Mouse (Mus musculus): ENCODE measurements at regions not wholly inside any gene's neighbourhood (a gene's known extent, or its start where the extent isn't known, plus 50 kb on each side); places are given as distances from the start of the nearest gene placed in this dataset.

DNA sequence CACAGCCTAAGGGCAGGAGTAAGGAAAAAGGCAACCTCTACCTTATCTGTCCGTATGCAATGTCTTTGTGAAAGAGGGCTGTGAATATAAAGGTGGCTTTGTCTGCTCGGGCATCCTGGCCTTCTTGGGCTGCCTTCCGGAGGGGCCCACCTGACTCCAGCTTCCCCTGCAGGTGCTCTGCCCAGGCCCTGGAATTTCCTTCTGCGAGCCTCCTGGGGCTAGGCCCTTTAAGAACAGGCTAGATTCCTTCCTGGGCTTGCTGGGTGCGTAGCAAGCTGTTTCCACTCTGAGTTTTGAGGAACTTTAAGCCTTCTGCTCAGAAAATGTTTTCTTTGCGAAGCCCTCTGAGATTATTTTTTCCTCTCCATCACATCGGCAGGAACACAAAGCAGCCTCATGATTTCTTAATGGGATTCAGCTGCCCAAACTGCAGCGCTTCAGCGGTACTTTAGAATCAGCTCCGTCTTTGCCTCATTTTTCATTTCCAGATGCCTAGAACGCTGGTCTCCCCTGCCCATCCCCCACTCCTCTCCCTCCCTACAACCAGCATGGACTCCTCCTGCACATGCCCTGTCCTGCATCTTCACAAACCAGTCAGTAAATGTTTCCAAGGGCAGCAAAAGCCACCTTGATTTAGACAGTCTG is 72.9 kb upstream of the Frmd6 start:
- no peak for ATAC-seq (ENCODE audit: low read depth)
- no peak overlapping the region for H3K4me2 ChIP-seq (ENCODE audit: low read depth, low read length)
- no peaks in the 10 kb centered on the region for H3K36me3 ChIP-seq (ENCODE audit: control insufficient read depth, insufficient read depth, low read length)
- 27% methylated on average over 11 of the region's 11 CpGs for WGBS
- H3K27me3 ChIP-seq (ENCODE audit: control insufficient read depth, insufficient read depth, low read length): no peaks in the 10 kb centered on the region
- no peaks in the 10 kb centered on the region for H3K9me3 ChIP-seq (ENCODE audit: control insufficient read depth, low read length)
- H3K27ac ChIP-seq (ENCODE audit: low read depth, low read length): peak overlapping the region; percentile 35; the same call in 1 of the 2 replicates
- 0 out of 2 replicates have a peak, but pooled peaks cover 8% of the 10 kb centered on the region for H3K4me1 ChIP-seq (ENCODE audit: control insufficient read depth, insufficient read depth, low read length)
- H3K4me3 ChIP-seq (ENCODE audit: low read depth, low read length): no peak overlapping the region
- H3K9ac ChIP-seq (replicated peaks; ENCODE audit: low read depth, low read length): no peak overlapping the region

DNA sequence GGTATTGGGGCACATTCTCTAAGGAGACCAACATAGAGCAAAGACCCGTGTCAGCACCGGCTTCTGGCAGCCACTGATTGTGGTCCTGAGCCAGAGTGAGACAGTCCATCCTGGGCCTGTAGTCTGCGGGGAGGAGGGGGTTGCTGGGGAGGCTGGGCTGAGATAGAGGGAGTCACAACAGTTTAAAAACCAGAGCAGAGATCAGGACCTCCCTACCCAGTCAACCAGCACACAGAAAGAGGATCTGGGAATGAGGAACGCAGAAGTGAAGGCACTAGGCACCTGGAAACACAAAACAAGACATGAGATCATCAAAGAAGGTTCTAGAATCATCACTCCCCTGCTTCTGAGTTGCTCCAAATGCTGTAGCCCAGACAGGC is 72.4 kb upstream of the Frmd6 start:
- Histone ChIP-seq H3K9me3 (ENCODE audit: control insufficient read depth, low read length) (no peaks in the 10 kb centered on the region), H3K4me3 (ENCODE audit: low read depth, low read length) (no peak overlapping the region), H3K27me3 (ENCODE audit: control insufficient read depth, insufficient read depth, low read length) (no peaks in the 10 kb centered on the region), H3K36me3 (ENCODE audit: control insufficient read depth, insufficient read depth, low read length) (no peaks in the 10 kb centered on the region), H3K9ac (replicated peaks; ENCODE audit: low read depth, low read length) (no peak overlapping the region), H3K4me2 (ENCODE audit: low read depth, low read length) (no peak overlapping the region), H3K4me1 (ENCODE audit: control insufficient read depth, insufficient read depth, low read length) (0 out of 2 replicates have a peak, but pooled peaks cover 8% of the 10 kb centered on the region), H3K27ac (ENCODE audit: low read depth, low read length) (peak overlapping the region; percentile 35; the same call in 1 of the 2 replicates)
- no peak for ATAC-seq (ENCODE audit: low read depth)
- WGBS: 78% methylated on average over 4 of the region's 4 CpGs

DNA sequence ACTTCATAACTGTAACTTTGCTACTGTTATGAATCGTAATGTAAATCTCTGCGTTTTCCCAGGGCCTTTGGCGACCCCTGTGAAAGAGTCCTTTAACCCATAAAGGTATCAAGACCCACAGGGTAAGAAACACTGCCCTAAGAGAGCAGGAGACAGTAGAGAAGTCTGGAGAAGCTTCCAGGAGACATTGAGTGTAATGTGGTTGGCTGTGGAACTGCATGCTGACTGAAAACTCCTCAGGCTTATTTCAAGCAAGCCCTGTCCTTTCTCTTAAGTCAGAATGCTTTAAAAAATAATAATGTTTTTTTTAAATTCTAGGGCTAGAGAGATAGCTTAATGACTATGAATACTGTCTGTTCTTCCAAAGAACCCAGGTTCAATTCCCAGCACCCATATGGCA is 71.9 kb upstream of the Frmd6 start:
- no peak overlapping the region for H3K4me2 ChIP-seq (ENCODE audit: low read depth, low read length)

DNA sequence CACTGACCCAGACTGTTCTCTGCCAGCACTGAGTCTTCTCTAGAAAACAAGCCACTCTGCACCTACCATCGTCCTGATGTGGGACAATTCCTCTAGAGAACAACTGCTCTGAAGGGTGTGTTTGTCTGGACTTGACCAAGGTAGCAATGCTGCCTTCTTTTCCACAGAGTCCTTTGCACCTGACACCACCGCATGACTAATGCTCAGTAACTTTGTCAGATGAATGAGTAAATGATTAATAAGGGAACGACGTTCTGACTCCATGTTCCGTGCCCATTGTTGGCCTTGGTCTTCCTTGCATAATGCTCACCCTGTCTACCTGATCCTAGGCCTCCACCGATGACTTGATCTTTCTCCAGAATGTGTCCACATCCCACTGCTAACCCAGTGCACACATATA is 67.2 kb upstream of the Frmd6 start:
- no peaks in the 10 kb centered on the region for H3K36me3 ChIP-seq (ENCODE audit: control insufficient read depth, insufficient read depth, low read length)
- H3K4me2 ChIP-seq (ENCODE audit: low read depth, low read length): no peak overlapping the region
- no peak overlapping the region for H3K4me3 ChIP-seq (ENCODE audit: low read depth, low read length)
- no peak overlapping the region for H3K27ac ChIP-seq (ENCODE audit: low read depth, low read length)
- ATAC-seq (ENCODE audit: low read depth): no peak
- H3K9ac ChIP-seq (replicated peaks; ENCODE audit: low read depth, low read length): no peak overlapping the region
- no peaks in the 10 kb centered on the region for H3K27me3 ChIP-seq (ENCODE audit: control insufficient read depth, insufficient read depth, low read length)
- H3K9me3 ChIP-seq (ENCODE audit: control insufficient read depth, low read length): no peaks in the 10 kb centered on the region
- WGBS: 97% methylated on average over 6 of the region's 6 CpGs
- H3K4me1 ChIP-seq (ENCODE audit: control insufficient read depth, insufficient read depth, low read length): no peaks in the 10 kb centered on the region

More for the DNA sequence above, 71.9 kb upstream of the Frmd6 start:
- no peak for ATAC-seq (ENCODE audit: low read depth)
- Histone ChIP-seq H3K27me3 (ENCODE audit: control insufficient read depth, insufficient read depth, low read length) (no peaks in the 10 kb centered on the region), H3K36me3 (ENCODE audit: control insufficient read depth, insufficient read depth, low read length) (no peaks in the 10 kb centered on the region), H3K9me3 (ENCODE audit: control insufficient read depth, low read length) (no peaks in the 10 kb centered on the region), H3K4me3 (ENCODE audit: low read depth, low read length) (no peak overlapping the region), H3K4me1 (ENCODE audit: control insufficient read depth, insufficient read depth, low read length) (0 out of 2 replicates have a peak, but pooled peaks cover 8% of the 10 kb centered on the region), H3K27ac (ENCODE audit: low read depth, low read length) (no peak overlapping the region), H3K9ac (replicated peaks; ENCODE audit: low read depth, low read length) (no peak overlapping the region)
- 87% methylated on average over 3 of the region's 3 CpGs for WGBS

DNA sequence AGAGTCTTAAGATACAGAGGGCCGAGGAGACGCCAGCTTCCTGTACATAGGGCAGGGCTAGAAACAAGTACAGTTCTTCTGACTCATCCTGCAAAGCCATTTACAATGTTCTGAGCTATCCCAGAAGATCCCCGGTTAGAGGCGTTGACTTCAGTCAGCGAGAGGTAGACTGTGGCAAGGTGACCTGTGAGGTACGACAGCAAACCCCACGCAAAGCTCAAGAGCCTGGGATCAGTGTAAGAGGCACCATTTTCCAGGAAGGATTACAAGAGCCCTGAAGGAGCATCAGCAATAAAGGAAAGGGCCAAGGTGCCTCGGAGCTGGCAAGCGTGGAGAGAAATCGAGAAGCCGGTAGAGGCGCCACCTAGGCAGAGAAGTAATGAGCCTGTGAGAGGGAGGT is 61.8 kb upstream of the Frmd6 start:
- Histone ChIP-seq H3K4me1 (ENCODE audit: control insufficient read depth, insufficient read depth, low read length) (no peaks in the 10 kb centered on the region), H3K27me3 (ENCODE audit: control insufficient read depth, insufficient read depth, low read length) (no peaks in the 10 kb centered on the region), H3K27ac (ENCODE audit: low read depth, low read length) (no peak overlapping the region), H3K4me2 (ENCODE audit: low read depth, low read length) (no peak overlapping the region), H3K36me3 (ENCODE audit: control insufficient read depth, insufficient read depth, low read length) (no peaks in the 10 kb centered on the region), H3K9me3 (ENCODE audit: control insufficient read depth, low read length) (no peaks in the 10 kb centered on the region), H3K4me3 (ENCODE audit: low read depth, low read length) (no peak overlapping the region), H3K9ac (replicated peaks; ENCODE audit: low read depth, low read length) (no peak overlapping the region)
- ATAC-seq (ENCODE audit: low read depth): no peak
- whole genome bisulfite sequencing: 92% methylated on average over 12 of the region's 12 CpGs

DNA sequence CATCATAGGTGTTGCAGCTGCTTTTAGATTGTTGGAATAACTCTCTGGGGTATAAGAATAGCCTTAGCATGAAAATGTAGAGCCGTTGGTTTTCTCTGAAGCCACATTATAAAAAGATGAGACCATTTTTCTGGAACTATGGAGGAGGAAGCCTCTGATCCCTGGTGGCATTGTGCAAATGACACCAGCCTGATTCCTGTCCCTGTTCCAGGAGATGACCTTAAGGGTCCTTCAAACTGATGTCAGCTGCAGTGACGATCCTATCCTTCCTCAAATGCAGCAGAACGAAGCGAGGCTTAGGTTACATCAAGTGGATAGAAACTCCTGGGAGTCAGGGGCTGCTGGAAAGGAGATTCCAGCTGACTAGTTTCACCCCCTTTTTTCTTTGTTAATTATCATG is 59.0 kb upstream of the Frmd6 start:
- Histone ChIP-seq H3K4me1 (ENCODE audit: control insufficient read depth, insufficient read depth, low read length) (no peaks in the 10 kb centered on the region), H3K36me3 (ENCODE audit: control insufficient read depth, insufficient read depth, low read length) (no peaks in the 10 kb centered on the region), H3K9me3 (ENCODE audit: control insufficient read depth, low read length) (no peaks in the 10 kb centered on the region), H3K27ac (ENCODE audit: low read depth, low read length) (no peak overlapping the region), H3K4me2 (ENCODE audit: low read depth, low read length) (no peak overlapping the region), H3K4me3 (ENCODE audit: low read depth, low read length) (no peak overlapping the region), H3K9ac (replicated peaks; ENCODE audit: low read depth, low read length) (no peak overlapping the region), H3K27me3 (ENCODE audit: control insufficient read depth, insufficient read depth, low read length) (no peaks in the 10 kb centered on the region)
- 90% methylated on average over 4 of the region's 4 CpGs for WGBS
- no peak for ATAC-seq (ENCODE audit: low read depth)

DNA sequence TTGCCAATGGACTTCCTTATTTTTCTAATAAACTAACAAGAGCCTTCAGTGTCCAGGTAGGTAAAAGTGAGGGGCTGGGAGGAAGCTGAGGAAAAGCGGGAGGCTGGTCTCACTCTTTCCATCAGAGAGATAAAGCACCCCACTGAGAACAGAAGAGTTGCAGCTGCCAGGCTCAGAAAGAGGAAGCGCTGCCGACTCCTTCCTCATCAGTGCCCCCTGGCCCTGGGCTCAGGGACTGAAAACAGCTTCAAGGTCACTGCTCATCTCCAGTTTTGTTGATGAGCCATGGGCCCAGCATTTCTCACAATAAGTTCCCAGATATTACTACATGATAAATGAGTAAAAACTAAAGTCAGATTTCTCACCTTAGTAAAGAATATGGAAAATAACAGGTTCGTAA is 57.4 kb upstream of the Frmd6 start:
- no peaks in the 10 kb centered on the region for H3K36me3 ChIP-seq (ENCODE audit: control insufficient read depth, insufficient read depth, low read length)
- no peak overlapping the region for H3K4me2 ChIP-seq (ENCODE audit: low read depth, low read length)
- ATAC-seq (ENCODE audit: low read depth): no peak
- H3K4me1 ChIP-seq (ENCODE audit: control insufficient read depth, insufficient read depth, low read length): no peaks in the 10 kb centered on the region
- H3K27ac ChIP-seq (ENCODE audit: low read depth, low read length): no peak overlapping the region
- no peaks in the 10 kb centered on the region for H3K27me3 ChIP-seq (ENCODE audit: control insufficient read depth, insufficient read depth, low read length)
- no peaks in the 10 kb centered on the region for H3K9me3 ChIP-seq (ENCODE audit: control insufficient read depth, low read length)
- 44% methylated on average over 4 of the region's 4 CpGs for WGBS
- no peak overlapping the region for H3K4me3 ChIP-seq (ENCODE audit: low read depth, low read length)
- no peak overlapping the region for H3K9ac ChIP-seq (replicated peaks; ENCODE audit: low read depth, low read length)

DNA sequence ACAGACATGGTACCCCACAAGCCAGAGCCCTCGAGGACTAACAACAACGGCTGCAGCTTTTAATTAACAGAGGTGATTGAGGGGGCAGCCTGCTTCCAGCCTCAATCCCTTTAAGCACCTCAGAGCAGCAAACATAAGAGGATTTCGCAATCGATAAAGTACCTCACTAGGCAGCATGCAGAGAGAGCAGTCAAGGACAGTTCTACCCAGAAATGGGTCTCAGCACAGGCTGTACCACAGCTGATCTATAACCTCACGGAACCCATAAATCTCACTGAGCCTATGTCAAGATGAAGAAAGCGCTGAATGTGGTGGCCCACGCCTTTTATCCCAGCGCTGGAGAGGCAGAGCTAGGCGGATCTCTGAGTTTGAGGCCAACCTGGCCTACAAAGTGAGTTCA is 56.6 kb upstream of the Frmd6 start:
- Histone ChIP-seq H3K4me3 (ENCODE audit: low read depth, low read length) (no peak overlapping the region), H3K9ac (replicated peaks; ENCODE audit: low read depth, low read length) (no peak overlapping the region), H3K4me2 (ENCODE audit: low read depth, low read length) (no peak overlapping the region), H3K27ac (ENCODE audit: low read depth, low read length) (no peak overlapping the region), H3K36me3 (ENCODE audit: control insufficient read depth, insufficient read depth, low read length) (no peaks in the 10 kb centered on the region), H3K4me1 (ENCODE audit: control insufficient read depth, insufficient read depth, low read length) (no peaks in the 10 kb centered on the region), H3K27me3 (ENCODE audit: control insufficient read depth, insufficient read depth, low read length) (no peaks in the 10 kb centered on the region), H3K9me3 (ENCODE audit: control insufficient read depth, low read length) (no peaks in the 10 kb centered on the region)
- ATAC-seq (ENCODE audit: low read depth): no peak
- 82% methylated on average over 9 of the region's 9 CpGs for WGBS

DNA sequence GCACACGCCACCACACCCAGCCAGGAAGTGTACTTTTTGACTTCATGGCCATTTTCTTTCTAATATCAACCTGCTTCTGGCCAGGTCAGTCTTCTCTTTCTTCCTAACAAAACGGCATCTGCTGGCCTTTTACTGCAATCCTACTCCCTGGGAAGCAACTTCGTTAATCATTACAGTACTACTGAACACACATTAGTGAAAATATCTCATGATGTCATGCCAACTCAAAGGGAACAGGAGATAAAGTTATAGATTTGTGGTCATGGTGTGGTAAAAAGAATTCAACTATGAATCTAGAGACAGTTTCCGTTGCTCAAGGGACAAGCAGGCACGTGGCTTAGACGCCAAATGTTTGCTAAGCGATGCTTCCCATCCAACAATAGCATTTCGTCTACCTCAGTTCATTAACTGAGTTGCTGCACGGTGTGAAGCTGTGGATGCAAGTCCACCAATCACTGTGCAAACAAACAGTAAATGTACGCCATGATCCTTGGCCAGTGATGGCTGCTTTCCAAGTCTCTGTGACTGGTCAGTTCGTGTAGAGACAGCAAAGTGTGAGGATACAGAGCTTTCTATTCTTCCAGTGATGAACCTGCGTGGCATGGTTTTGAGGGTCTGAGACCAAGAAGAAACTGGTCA is 55.7 kb upstream of the Frmd6 start:
- WGBS: 89% methylated on average over 12 of the region's 12 CpGs
- no peaks in the 10 kb centered on the region for H3K27me3 ChIP-seq (ENCODE audit: control insufficient read depth, insufficient read depth, low read length)
- no peak for ATAC-seq (ENCODE audit: low read depth)

More for the DNA sequence above, 55.7 kb upstream of the Frmd6 start:
- no peaks in the 10 kb centered on the region for H3K4me1 ChIP-seq (ENCODE audit: control insufficient read depth, insufficient read depth, low read length)
- H3K4me2 ChIP-seq (ENCODE audit: low read depth, low read length): no peak overlapping the region
- no peaks in the 10 kb centered on the region for H3K9me3 ChIP-seq (ENCODE audit: control insufficient read depth, low read length)
- H3K27ac ChIP-seq (ENCODE audit: low read depth, low read length): no peak overlapping the region
- no peaks in the 10 kb centered on the region for H3K36me3 ChIP-seq (ENCODE audit: control insufficient read depth, insufficient read depth, low read length)
- no peak overlapping the region for H3K4me3 ChIP-seq (ENCODE audit: low read depth, low read length)
- H3K9ac ChIP-seq (replicated peaks; ENCODE audit: low read depth, low read length): no peak overlapping the region

Measured in neural tube, embryonic 14.5 days (tissue).